Mouse (Mus musculus) midbrain, embryonic 12.5 days (tissue): ENCODE measurements around the gene Rap1gds1. TPM values are rescaled to one million over a fixed set of nuclear protein-coding genes. Genes with fewer than 3 reads are reported as not detected.

ENCODE experiments used
- ATAC-seq: fragments of 200-750 bp; cut with Nextera tagmentation; 2 replicates; pipeline ENCODE4 v1.8.0; 2017; ENCODE audit warnings: low read depth, moderate TSS enrichment, moderate library complexity; ENCODE audit not compliant: low FRiP score
- H3K27ac ChIP-seq: fragments of 300-500 bp; sonication (generic); replicated peaks from 2 replicates; pipeline ENCODE4 v1.5.1; 2016; ENCODE audit warnings: mild to moderate bottlenecking
- H3K27me3 ChIP-seq: fragments of 300-500 bp; sonication (generic); 2 replicates; pipeline ENCODE4 v1.6.1; 2016; ENCODE audit warnings: mild to moderate bottlenecking
- H3K36me3 ChIP-seq: fragments of 300-500 bp; sonication (generic); 2 replicates; pipeline ENCODE4 v1.6.1; 2016
- H3K4me1 ChIP-seq: fragments of 300-500 bp; sonication (generic); 2 replicates; pipeline ENCODE4 v1.6.1; 2016
- H3K4me2 ChIP-seq: fragments of 300-500 bp; sonication (generic); replicated peaks from 2 replicates; pipeline ENCODE4 v1.6.1; 2016; ENCODE audit warnings: mild to moderate bottlenecking, moderate library complexity
- H3K4me3 ChIP-seq: fragments of 300-500 bp; sonication (generic); 2 replicates; pipeline ENCODE4 v1.5.1; 2016; ENCODE audit warnings: mild to moderate bottlenecking
- H3K9ac ChIP-seq: fragments of 300-500 bp; sonication (generic); replicated peaks from 2 replicates; pipeline ENCODE4 v1.6.1; 2016; ENCODE audit warnings: mild to moderate bottlenecking, moderate library complexity
- H3K9me3 ChIP-seq: fragments of 300-500 bp; sonication (generic); 2 replicates; pipeline ENCODE4 v1.6.1; 2016; ENCODE audit warnings: mild to moderate bottlenecking
- WGBS: fragments of 180-500 bp; shearing (Covaris S2); methylation state at CpG from one replicate; pipeline ENCODE4 v1.1.7; 2016; 5-methylcytosine and 5-hydroxymethylcytosine counted together
- polyA plus RNA-seq: library from polyadenylated mRNA; unstranded; fragments of >200 nt; fragmentation: Nextera tagmentation; extraction: Ambion mirVana; gene quantifications from 2 replicates; pipeline ENCODE4 v1.2.1, GENCODE M21; 2016

Rap1gds1 gene
- polyA plus RNA-seq, 1 experiment from 2014 or later: 72.7 TPM

GRCm38 (mm10) chr3:138989141-138989540 is 85.9 kb downstream of the Rap1gds1 start:
- WGBS: 94% methylated on average over 7 of the region's 7 CpGs
- H3K27ac ChIP-seq: no peak overlapping the region
- no peaks in the 10 kb centered on the region for H3K27me3 ChIP-seq
- no peak overlapping the region for H3K4me2 ChIP-seq
- no peaks in the 10 kb centered on the region for H3K4me1 ChIP-seq
- no peak overlapping the region for H3K9ac ChIP-seq
- 0 out of 2 replicates have a peak, but pooled peaks cover 5% of the 10 kb centered on the region for H3K36me3 ChIP-seq
- H3K4me3 ChIP-seq: no peak overlapping the region
- no peak for ATAC-seq
- peaks cover 5% of the 10 kb centered on the region; the same call in 1 of the 2 replicates for H3K9me3 ChIP-seq

GRCm38 (mm10) chr3:138988004-138988403 is 87.0 kb downstream of the Rap1gds1 start:
- H3K9ac ChIP-seq: no peak overlapping the region
- no peak overlapping the region for H3K4me3 ChIP-seq
- H3K4me1 ChIP-seq: no peaks in the 10 kb centered on the region
- WGBS: 93% methylated on average over 5 of the region's 5 CpGs
- H3K27me3 ChIP-seq: no peaks in the 10 kb centered on the region
- H3K36me3 ChIP-seq: 0 out of 2 replicates have a peak, but pooled peaks cover 5% of the 10 kb centered on the region
- H3K27ac ChIP-seq: no peak overlapping the region
- H3K4me2 ChIP-seq: no peak overlapping the region
- ATAC-seq: no peak
- H3K9me3 ChIP-seq: peaks cover 5% of the 10 kb centered on the region; the same call in 1 of the 2 replicates

- Histone ChIP-seq H3K27me3 (no peaks in the 10 kb centered on the region), H3K4me2 (no peak overlapping the region), H3K9ac (no peak overlapping the region), H3K27ac (no peak overlapping the region), H3K9me3 (peaks cover 2% of the 10 kb centered on the region; the same call in 1 of the 2 replicates), H3K4me1 (no peaks in the 10 kb centered on the region), H3K4me3 (no peak overlapping the region), H3K36me3 (0 out of 2 replicates have a peak, but pooled peaks cover 2% of the 10 kb centered on the region)
- ATAC-seq: no peak
- 90% methylated on average over 6 of the region's 6 CpGs for WGBS
Measured at GRCm38 (mm10) chr3:138982249-138982648, 92.8 kb downstream of the Rap1gds1 start.

- Histone ChIP-seq H3K4me1 (no peaks in the 10 kb centered on the region), H3K27me3 (no peaks in the 10 kb centered on the region), H3K9ac (no peak overlapping the region), H3K9me3 (no peaks in the 10 kb centered on the region), H3K4me3 (no peak overlapping the region), H3K36me3 (peaks cover 16% of the 10 kb centered on the region), H3K4me2 (no peak overlapping the region), H3K27ac (no peak overlapping the region)
- no peak for ATAC-seq
- WGBS: 97% methylated on average over 1 of the region's 1 CpGs
Measured at GRCm38 (mm10) chr3:138977413-138977812, 97.6 kb downstream of the Rap1gds1 start.

GRCm38 (mm10) chr3:138967627-138968026 is 107.4 kb downstream of the Rap1gds1 start:
- Histone ChIP-seq H3K9ac (no peak overlapping the region), H3K27ac (no peak overlapping the region), H3K4me1 (no peaks in the 10 kb centered on the region), H3K4me3 (no peak overlapping the region), H3K4me2 (no peak overlapping the region), H3K27me3 (no peaks in the 10 kb centered on the region), H3K9me3 (no peaks in the 10 kb centered on the region), H3K36me3 (0 out of 2 replicates have a peak, but pooled peaks cover 9% of the 10 kb centered on the region)
- WGBS: 95% methylated on average over 9 of the region's 9 CpGs
- ATAC-seq: no peak

- no peaks in the 10 kb centered on the region for H3K4me1 ChIP-seq
- WGBS: 95% methylated on average over 8 of the region's 8 CpGs
- H3K36me3 ChIP-seq: peaks cover 39% of the 10 kb centered on the region
Measured at GRCm38 (mm10) chr3:138958527-138958926, 116.5 kb downstream of the Rap1gds1 start.

GRCm38 (mm10) chr3:138955220-138955619 is 119.8 kb downstream of the Rap1gds1 start:
- Histone ChIP-seq H3K4me3 (no peak overlapping the region), H3K27ac (no peak overlapping the region), H3K36me3 (peaks cover 30% of the 10 kb centered on the region), H3K9ac (no peak overlapping the region), H3K4me2 (no peak overlapping the region), H3K27me3 (no peaks in the 10 kb centered on the region), H3K4me1 (no peaks in the 10 kb centered on the region), H3K9me3 (no peaks in the 10 kb centered on the region)
- 92% methylated on average over 7 of the region's 7 CpGs for WGBS
- ATAC-seq: no peak

More at GRCm38 (mm10) chr3:138958527-138958926, 116.5 kb downstream of the Rap1gds1 start:
- H3K27me3 ChIP-seq: no peaks in the 10 kb centered on the region
- H3K27ac ChIP-seq: no peak overlapping the region
- H3K4me3 ChIP-seq: no peak overlapping the region
- no peak for ATAC-seq
- no peak overlapping the region for H3K4me2 ChIP-seq
- no peaks in the 10 kb centered on the region for H3K9me3 ChIP-seq
- no peak overlapping the region for H3K9ac ChIP-seq

- H3K36me3 ChIP-seq: peaks cover 24% of the 10 kb centered on the region
- H3K4me1 ChIP-seq: no peaks in the 10 kb centered on the region
- H3K4me2 ChIP-seq: no peak overlapping the region
- no peak for ATAC-seq
- no peaks in the 10 kb centered on the region for H3K9me3 ChIP-seq
- no peak overlapping the region for H3K4me3 ChIP-seq
- no peak overlapping the region for H3K9ac ChIP-seq
- H3K27me3 ChIP-seq: no peaks in the 10 kb centered on the region
- WGBS: 96% methylated on average over 9 of the region's 9 CpGs
- H3K27ac ChIP-seq: no peak overlapping the region
Measured at GRCm38 (mm10) chr3:138949081-138949480, 125.9 kb downstream of the Rap1gds1 start.

- Histone ChIP-seq H3K4me2 (no peak overlapping the region), H3K9me3 (no peaks in the 10 kb centered on the region), H3K27ac (no peak overlapping the region), H3K36me3 (peaks cover 18% of the 10 kb centered on the region), H3K4me1 (peaks cover 5% of the 10 kb centered on the region), H3K4me3 (no peak overlapping the region), H3K27me3 (no peaks in the 10 kb centered on the region), H3K9ac (no peak overlapping the region)
- ATAC-seq: no peak
- 88% methylated on average over 3 of the region's 3 CpGs for WGBS
Measured at GRCm38 (mm10) chr3:138945516-138945915, 129.5 kb downstream of the Rap1gds1 start.

GRCm38 (mm10) chr3:138941604-138942003 is 133.4 kb downstream of the Rap1gds1 start:
- peak; percentile 48 for ATAC-seq
- H3K9me3 ChIP-seq: no peaks in the 10 kb centered on the region
- peak overlapping the region; percentile 15; the same call in 1 of the 2 replicates for H3K27ac ChIP-seq
- peaks cover 46% of the 10 kb centered on the region for H3K36me3 ChIP-seq
- no peak overlapping the region for H3K4me2 ChIP-seq
- WGBS: 38% methylated on average over 9 of the region's 9 CpGs
- peaks cover 5% of the 10 kb centered on the region for H3K4me1 ChIP-seq
- H3K27me3 ChIP-seq: no peaks in the 10 kb centered on the region
- H3K9ac ChIP-seq: no peak overlapping the region
- no peak overlapping the region for H3K4me3 ChIP-seq

- no peak for ATAC-seq
- H3K9ac ChIP-seq: no peak overlapping the region
- no peak overlapping the region for H3K27ac ChIP-seq
- H3K27me3 ChIP-seq: no peaks in the 10 kb centered on the region
- peaks cover 5% of the 10 kb centered on the region for H3K4me1 ChIP-seq
- peaks cover 38% of the 10 kb centered on the region for H3K36me3 ChIP-seq
- no peak overlapping the region for H3K4me2 ChIP-seq
- no peak overlapping the region for H3K4me3 ChIP-seq
- 94% methylated on average over 10 of the region's 10 CpGs for WGBS
- H3K9me3 ChIP-seq: no peaks in the 10 kb centered on the region
Measured at GRCm38 (mm10) chr3:138937241-138937640, 137.8 kb downstream of the Rap1gds1 start.

GRCm38 (mm10) chr3:138936780-138937179 is 138.2 kb downstream of the Rap1gds1 start:
- no peak overlapping the region for H3K4me2 ChIP-seq
- no peak overlapping the region for H3K9ac ChIP-seq
- no peak overlapping the region for H3K4me3 ChIP-seq
- no peak overlapping the region for H3K27ac ChIP-seq
- H3K4me1 ChIP-seq: peaks cover 4% of the 10 kb centered on the region
- peaks cover 38% of the 10 kb centered on the region for H3K36me3 ChIP-seq
- 93% methylated on average over 8 of the region's 8 CpGs for WGBS
- no peaks in the 10 kb centered on the region for H3K9me3 ChIP-seq
- no peak for ATAC-seq
- no peaks in the 10 kb centered on the region for H3K27me3 ChIP-seq

GRCm38 (mm10) chr3:138927437-138927836 is 147.6 kb downstream of the Rap1gds1 start:
- no peaks in the 10 kb centered on the region for H3K9me3 ChIP-seq
- H3K4me2 ChIP-seq: no peak overlapping the region
- WGBS: 95% methylated on average over 4 of the region's 4 CpGs
- no peak overlapping the region for H3K9ac ChIP-seq
- H3K4me1 ChIP-seq: no peaks in the 10 kb centered on the region
- H3K4me3 ChIP-seq: no peak overlapping the region
- no peaks in the 10 kb centered on the region for H3K27me3 ChIP-seq
- H3K27ac ChIP-seq: no peak overlapping the region
- no peak for ATAC-seq
- H3K36me3 ChIP-seq: peaks cover 29% of the 10 kb centered on the region
